Comparison of ENCODE assay signal across 10 mouse cellular contexts in the genomic region with DNA sequence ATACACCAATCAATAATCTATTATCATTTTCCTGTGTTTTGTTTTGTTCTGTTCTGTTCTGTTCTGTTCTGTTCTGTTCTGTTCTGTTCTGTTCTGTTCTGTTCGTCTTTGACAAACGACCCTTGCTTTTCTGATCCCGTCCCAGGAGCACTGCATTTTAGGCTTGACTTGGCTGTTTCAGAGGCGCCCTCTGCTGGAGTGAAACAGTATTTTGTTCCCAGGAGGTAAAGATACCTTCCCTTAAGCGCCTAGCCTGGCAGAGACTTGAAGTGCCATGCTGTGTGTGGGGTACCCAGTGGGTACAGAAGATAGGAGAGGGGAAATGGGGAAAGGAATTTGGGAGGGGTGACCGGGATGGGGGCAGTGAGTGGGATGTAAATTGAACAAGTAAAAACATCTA. TPM values are rescaled to one million over a fixed set of nuclear protein-coding genes. Genes with fewer than 3 reads are reported as not detected.
A peak's percentile ranks its signal among the peaks of the same experiment; 100 is the strongest.
DNase-seq lines count a peak whose midpoint lies in the region; ATAC-seq and TF ChIP-seq lines count a peak whose summit lies in the region.
"Had no signal": no experiment of that assay in that cellular context is flagged by ENCODE, and none has a peak within 500 bp of the region (broad histone marks: within the 10 kb centered on the region; RNA-seq: fewer than 3 reads in every experiment).

No protein-coding gene starts in this region.

- WGBS in heart, adult 2 months: 29% methylated on average over 6 of the region's 6 CpGs
- 43% methylated on average over 6 of the region's 6 CpGs for WGBS in kidney, postnatal 0 days

- no peaks in the 10 kb centered on the region for H3K79me2 ChIP-seq in heart, adult 2 months (replicated peaks; ENCODE audit: control insufficient read depth, insufficient read depth, low read length)

- no peak overlapping the region for H3K27ac ChIP-seq in heart, adult 2 months
- no peak overlapping the region for H3K27ac ChIP-seq in kidney, postnatal 0 days
- H3K27ac ChIP-seq: embryonic facial prominence, embryonic 13.5 days; lung, embryonic 15.5 days had no signal

- no peaks in the 10 kb centered on the region for H3K36me3 ChIP-seq in heart, adult 2 months (ENCODE audit: control insufficient read depth, insufficient read depth, low read length)
- H3K36me3 ChIP-seq in kidney, postnatal 0 days (ENCODE audit: insufficient read depth, low read length): no peaks in the 10 kb centered on the region
- H3K36me3 ChIP-seq: embryonic facial prominence, embryonic 13.5 days; lung, embryonic 15.5 days had no signal

- H3K27me3 ChIP-seq in heart, adult 2 months (ENCODE audit: control insufficient read depth, insufficient read depth, low read length): no peaks in the 10 kb centered on the region
- H3K27me3 ChIP-seq in kidney, postnatal 0 days (ENCODE audit: insufficient read depth, low read length): no peaks in the 10 kb centered on the region
- H3K27me3 ChIP-seq: embryonic facial prominence, embryonic 13.5 days; lung, embryonic 15.5 days had no signal

- no peaks in the 10 kb centered on the region for H3K9me3 ChIP-seq in kidney, postnatal 0 days (replicated peaks; ENCODE audit: low read length)
- H3K9me3 ChIP-seq: lung, embryonic 15.5 days had no signal

- H3K4me2 ChIP-seq in kidney, postnatal 0 days (ENCODE audit: low read length): no peak overlapping the region
- H3K4me2 ChIP-seq: embryonic facial prominence, embryonic 13.5 days; lung, embryonic 15.5 days had no signal

- peak; percentile 66 for TF ChIP-seq CTCF in heart, adult 2 months (IDR thresholded peaks at IDR 0.05)
- peak; percentile 62 for TF ChIP-seq CTCF in kidney, postnatal 0 days (IDR thresholded peaks at IDR 0.05; ENCODE audit: low read depth)

- no peak overlapping the region for H3K9ac ChIP-seq in heart, adult 2 months (ENCODE audit: low read depth, low read length)
- H3K9ac ChIP-seq in kidney, postnatal 0 days (ENCODE audit: low read depth, low read length): no peak overlapping the region
- H3K9ac ChIP-seq: embryonic facial prominence, embryonic 13.5 days; lung, embryonic 15.5 days had no signal

- H3K4me3 ChIP-seq in heart, adult 2 months: no peak overlapping the region
- no peak overlapping the region for H3K4me3 ChIP-seq in kidney, postnatal 0 days (replicated peaks; ENCODE audit: low read depth, low read length)
- H3K4me3 ChIP-seq: embryonic facial prominence, embryonic 13.5 days; lung, embryonic 15.5 days had no signal

- TF ChIP-seq POLR2A in heart, adult 2 months (IDR thresholded peaks at IDR 0.05; ENCODE audit: insufficient read depth, low read depth, low read length): no peak

- no peak for TF ChIP-seq EP300 in heart, adult 2 months (IDR thresholded peaks at IDR 0.05; ENCODE audit: insufficient read depth, low read depth, low read length)

- no peak for ATAC-seq in kidney, postnatal 0 days (replicated peaks; ENCODE audit: low FRiP score, low read depth)
- peak; percentile 76 for ATAC-seq in megakaryocyte progenitor cell, adult 5-6 weeks (replicated peaks; ENCODE audit: poor library complexity)

- intact Hi-C loops in heart, adult 2 months (cut with DNase I): loop anchor here (1.0 to 5.0 kb wide), 2 partner anchors 21 to 94 kb away; no protein-coding TSS in a partner anchor
- intact Hi-C loops in heart, postnatal 25 days (cut with DNase I): loop anchor here (1.0 to 5.0 kb wide), 3 partner anchors 21 to 92 kb away; a partner anchor contains a TSS

- peak; percentile 31 to 33 for DNase-seq in heart, adult 2 months
- no peak for DNase-seq in heart, postnatal 25 days (ENCODE audit: low spot score)
- peak; percentile 49 for DNase-seq in urinary bladder, postnatal 14 days (ENCODE audit: low spot score)
- no peak for DNase-seq in urinary bladder, adult 2 months (ENCODE audit: low spot score)
- DNase-seq in c-Kit-positive CD71-negative TER-119-negative erythroid progenitor cells, embryonic 14.5 days (ENCODE audit: low read depth): peak; percentile 30
- peak; percentile 31 for DNase-seq in kidney, postnatal 0 days (ENCODE audit: low spot score)
- DNase-seq in MN1 (ENCODE audit: low spot score): no peak

- no peaks in the 10 kb centered on the region; the same call in none of the 2 replicates for H3K4me1 ChIP-seq in heart, adult 2 months (ENCODE audit: control insufficient read depth, insufficient read depth, low read length)
- H3K4me1 ChIP-seq in kidney, postnatal 0 days (replicated peaks; ENCODE audit: insufficient read depth, low read length): no peaks in the 10 kb centered on the region
- H3K4me1 ChIP-seq: embryonic facial prominence, embryonic 13.5 days; lung, embryonic 15.5 days had no signal

RNA-seq across cellular contexts. Expression of a gene that starts 21.5 kb away (rescaled TPM):
- total RNA-seq in heart, adult 2 months (2021): 1 to 10 TPM; 4.2 to 5.4 TPM
- polyA plus RNA-seq in heart, adult 2 months (2012; rRNA removed): 0.53 and 1.1 TPM in 2 replicates
- total RNA-seq in heart, postnatal 25 days (2021): 1 to 10 TPM; 3.9 to 4.0 TPM
- polyA plus RNA-seq in urinary bladder, adult 2 months (2012; rRNA removed): 3.4 and 3.5 TPM in 2 replicates
- 0.71 and 0.82 TPM in 2 replicates for polyA plus RNA-seq in kidney, postnatal 0 days (2015; fragmentation: Nextera tagmentation; extraction: Ambion mirVana)
- not detected in 2 replicates for total RNA-seq in megakaryocyte progenitor cell, adult 5-6 weeks (2015)
- 0.04 and 0.10 TPM in 2 replicates for total RNA-seq in megakaryocyte progenitor cell, adult 5-6 weeks (2017)

RNA-seq across cellular contexts. Expression of a gene that starts 35.5 kb away (rescaled TPM):
- total RNA-seq in heart, adult 2 months (2021): not detected
- not detected in 2 replicates for polyA plus RNA-seq in heart, adult 2 months (2012; rRNA removed)
- not detected for total RNA-seq in heart, postnatal 25 days (2021)
- not detected in 2 replicates for polyA plus RNA-seq in urinary bladder, adult 2 months (2012; rRNA removed)
- polyA plus RNA-seq in kidney, postnatal 0 days (2015; fragmentation: Nextera tagmentation; extraction: Ambion mirVana): not detected in 2 replicates
- not detected in 2 replicates for total RNA-seq in megakaryocyte progenitor cell, adult 5-6 weeks (2015)
- not detected in 2 replicates for total RNA-seq in megakaryocyte progenitor cell, adult 5-6 weeks (2017)
- polyA plus RNA-seq: embryonic facial prominence, embryonic 13.5 days; lung, embryonic 15.5 days had no signal

RNA-seq across cellular contexts. Expression of a gene that starts 51.4 kb away (rescaled TPM):
- total RNA-seq in heart, adult 2 months (2021): 1 to 10 TPM; 7.3 to 8.2 TPM
- 3.3 and 6.5 TPM in 2 replicates for polyA plus RNA-seq in heart, adult 2 months (2012; rRNA removed)
- 1 to 10 TPM; 6.4 to 8.0 TPM for total RNA-seq in heart, postnatal 25 days (2021)
- polyA plus RNA-seq in urinary bladder, adult 2 months (2012; rRNA removed): 13.8 and 16.7 TPM in 2 replicates
- polyA plus RNA-seq in kidney, postnatal 0 days (2015; fragmentation: Nextera tagmentation; extraction: Ambion mirVana): 0.47 and 0.61 TPM in 2 replicates
- 27.6 and 33.8 TPM in 2 replicates for total RNA-seq in megakaryocyte progenitor cell, adult 5-6 weeks (2015)
- 8.8 and 10.5 TPM in 2 replicates for total RNA-seq in megakaryocyte progenitor cell, adult 5-6 weeks (2017)

Comparison
In these comparisons a context has a peak if more than half of its experiments do, and no peak if none do; other contexts are left out.
1. DNase-seq: peak in heart, adult 2 months (2 of 2), urinary bladder, postnatal 14 days (single experiment), c-Kit-positive CD71-negative TER-119-negative erythroid progenitor cells, embryonic 14.5 days (single experiment) and kidney, postnatal 0 days (single experiment); none in heart, postnatal 25 days (single experiment), urinary bladder, adult 2 months (single experiment) and MN1 (single experiment).
2. RNA of a gene that starts 21.5 kb away (total RNA-seq): 4.2 to 5.4 TPM in heart, adult 2 months and 3.9 to 4.0 TPM in heart, postnatal 25 days; 0.04 to 0.10 TPM in megakaryocyte progenitor cell, adult 5-6 weeks; every median in the first group is over 4 times any median in the second.